Mouse (Mus musculus) hematopoietic multipotent progenitor cell, adult 10-12 weeks (in vitro differentiated cells): Measurements from ENCODE around the gene Nemp1. TPM values are rescaled to one million over a fixed set of nuclear protein-coding genes. Genes with fewer than 3 reads are reported as not detected.

Experiments used
- polyA plus RNA-seq: library from polyadenylated mRNA; stranded (reverse); fragments of >175 nt; gene quantifications from 2 replicates; pipeline ENCODE4 v1.2.3, GENCODE M21; 2012; ENCODE audit warnings: low replicate concordance

The Nemp1 gene
- 1.4 and 2.3 TPM in 2 replicates for polyA plus RNA-seq

DNA sequence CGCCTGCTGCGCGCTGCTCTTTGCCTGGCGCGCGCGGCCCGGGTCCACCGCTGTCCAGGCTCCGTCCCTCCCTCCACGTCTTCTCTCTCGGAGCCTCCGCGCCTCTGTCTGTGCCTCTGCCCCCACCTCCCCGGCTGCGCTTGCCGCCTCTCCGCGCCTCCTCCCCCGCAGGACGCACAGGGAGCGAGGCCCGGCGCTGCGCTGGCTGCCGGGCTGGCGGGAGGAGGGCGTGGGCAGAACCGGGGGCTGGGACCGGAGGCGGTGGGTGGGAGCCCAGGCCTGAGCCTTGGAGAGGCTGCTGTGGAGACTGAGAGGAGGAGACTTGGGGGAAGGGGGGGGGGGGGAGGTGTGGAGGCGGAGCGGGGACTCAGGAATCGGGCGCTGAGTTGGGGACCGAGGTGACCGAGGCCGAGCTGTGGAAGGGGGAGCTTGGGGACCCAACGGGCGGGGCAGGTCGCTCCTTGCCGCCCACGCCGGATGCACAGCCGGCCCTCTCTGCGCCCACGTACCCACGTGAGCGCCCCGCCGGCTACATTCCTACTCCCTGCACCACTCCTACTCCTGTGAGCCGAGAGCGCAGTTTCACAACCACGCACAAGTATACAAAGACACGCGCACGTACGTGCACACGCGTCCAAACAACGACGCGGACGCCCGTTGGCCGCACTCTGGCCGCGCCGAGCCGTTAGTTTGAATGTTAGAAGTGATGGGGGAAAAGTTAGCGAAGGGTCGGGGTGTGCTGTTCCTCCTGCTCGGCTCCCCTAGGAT, at the start of gene Nemp1:
Nemp1 (plus strand) TSS at position 401 of the 768 bp plus-strand sequence.

GRCm38 (mm10) chr10:127620406-127621190, 46.1 kb upstream of the Nemp1 start, which contains the start of gene Lrp1:
TSS of gene Lrp1 (minus strand) at chr10:127621148.

GRCm38 (mm10) chr10:127642772-127643552, 23.7 kb upstream of the Nemp1 start, which contains the start of gene Stat6:
TSS of gene Stat6 (plus strand) at chr10:127642986.

GRCm38 (mm10) chr10:127668093-127669050, 1.7 kb downstream of the Nemp1 start, which contains the start of gene Nab2:
TSS of gene Nab2 (minus strand) at chr10:127668568.

GRCm38 (mm10) chr10:127704766-127705220, 38.1 kb downstream of the Nemp1 start, which contains the start of gene Myo1a:
TSS of gene Myo1a (plus strand) at chr10:127705170.

DNA sequence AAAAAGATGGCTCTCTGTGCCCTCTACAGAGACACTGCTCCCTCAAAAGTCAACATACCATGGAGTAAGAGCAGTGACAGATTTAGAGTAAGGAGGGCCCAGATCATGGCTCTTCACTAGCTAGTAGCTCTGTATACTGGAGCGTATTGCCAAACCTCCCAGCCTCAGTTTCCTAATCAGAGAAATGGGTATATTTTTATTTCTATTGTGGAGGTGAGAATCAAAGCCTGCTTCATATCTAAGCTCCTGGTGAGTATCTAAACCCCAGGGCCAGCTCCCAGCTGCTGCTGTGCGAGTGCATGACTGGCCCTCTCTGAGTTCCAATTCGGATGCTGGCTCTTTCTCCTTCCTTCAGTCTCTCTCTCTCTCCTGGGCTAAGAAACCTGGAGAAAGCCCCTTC, 57.5 kb downstream of the Nemp1 start, which contains the start of gene Tac2:
Tac2 (plus strand) TSS at position 301 of the 400 bp plus-strand sequence.

DNA sequence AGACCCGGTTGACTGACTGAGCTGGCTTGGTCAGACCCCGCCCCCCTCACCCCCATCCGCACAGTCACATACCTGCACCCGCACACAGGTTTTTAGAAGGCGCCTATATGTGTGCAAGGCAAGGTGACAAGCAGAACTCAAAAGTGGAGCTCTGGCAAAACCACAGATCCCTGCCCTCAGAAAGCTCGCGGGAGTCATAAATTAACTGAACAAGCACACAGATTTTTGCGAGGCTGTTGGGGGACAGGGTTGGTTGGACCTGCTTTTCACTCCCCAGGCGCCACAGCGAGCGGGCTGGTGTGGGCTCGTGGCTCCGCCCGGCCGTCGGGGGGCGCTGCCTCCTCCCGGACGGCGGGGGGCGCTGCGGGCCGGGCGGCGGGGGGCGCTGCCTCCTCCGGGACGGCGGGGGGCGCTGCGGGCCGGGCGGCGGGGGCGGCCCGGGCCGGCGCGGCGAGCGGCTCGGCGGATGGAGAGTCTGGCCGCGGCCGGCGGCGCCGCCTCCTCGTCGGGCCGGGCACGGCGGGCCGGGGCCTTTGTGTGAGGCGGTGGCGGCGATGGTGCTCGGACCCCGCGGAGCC, 72.5 kb downstream of the Nemp1 start, which contains the start of gene Zbtb39:
Zbtb39 (plus strand) TSS at position 456 of the 578 bp plus-strand sequence.

Other genes starting within 250 kb of the Nemp1 start
- 1.4 and 2.5 TPM in 2 replicates for gene Stac3, start 165.2 kb upstream of the Nemp1 start, polyA plus RNA-seq
- gene Ndufa4l2, start 151.9 kb upstream of the Nemp1 start, polyA plus RNA-seq = 0.44 and 1.5 TPM in 2 replicates
- gene Shmt2, start 144.5 kb upstream of the Nemp1 start, polyA plus RNA-seq = 94.2 and 147 TPM in 2 replicates
- 0.07 TPM in 1 of 2 replicates, not detected in the other for gene Nxph4, start 132.3 kb upstream of the Nemp1 start, polyA plus RNA-seq
- gene Lrp1, start 45.8 kb upstream of the Nemp1 start, polyA plus RNA-seq = 275 and 343 TPM in 2 replicates
- 45.8 and 162 TPM in 2 replicates for gene Stat6, start 23.9 kb upstream of the Nemp1 start, polyA plus RNA-seq
- gene Nab2, start 1.7 kb downstream of the Nemp1 start, polyA plus RNA-seq = 35.7 and 62.7 TPM in 2 replicates
- 0.06 TPM in 1 of 2 replicates, not detected in the other for gene Myo1a, start 38.3 kb downstream of the Nemp1 start, polyA plus RNA-seq
- 0.58 and 3.1 TPM in 2 replicates for gene Tac2, start 57.6 kb downstream of the Nemp1 start, polyA plus RNA-seq
- 3.1 and 3.6 TPM in 2 replicates for gene Zbtb39, start 72.6 kb downstream of the Nemp1 start, polyA plus RNA-seq
- 0.07 and 3.4 TPM in 2 replicates for gene Gpr182, start 84.8 kb downstream of the Nemp1 start, polyA plus RNA-seq
- gene Rdh1, start 92.8 kb downstream of the Nemp1 start, polyA plus RNA-seq = 0.08 and 0.13 TPM in 2 replicates
- gene Rdh16f1, start 92.9 kb downstream of the Nemp1 start, polyA plus RNA-seq = 0.10 and 0.20 TPM in 2 replicates
- 0.17 TPM in 1 of 2 replicates, not detected in the other for gene Rdh9, start 109.5 kb downstream of the Nemp1 start, polyA plus RNA-seq
- gene Rdh16, start 134.3 kb downstream of the Nemp1 start, polyA plus RNA-seq = not detected in 2 replicates
- not detected in 2 replicates for gene Rdh19, start 183.0 kb downstream of the Nemp1 start, polyA plus RNA-seq
- not detected in 2 replicates for gene Rdh16f2, start 199.6 kb downstream of the Nemp1 start, polyA plus RNA-seq
- not detected in 2 replicates for gene Rdh7, start 221.9 kb downstream of the Nemp1 start, polyA plus RNA-seq
- not detected in 2 replicates for gene Sdr9c7, start 231.6 kb downstream of the Nemp1 start, polyA plus RNA-seq